Mouse (Mus musculus): ENCODE measurements around the gene Epb41.

The Epb41 gene

GRCm38 (mm10) chr4:131918711-131919500, 156.2 kb downstream of the Epb41 start:
- no peak for DNase-seq

- no peak for DNase-seq
Observed at GRCm38 (mm10) chr4:131918026-131918533, 157.0 kb downstream of the Epb41 start.

- DNase-seq: no peak
Observed at GRCm38 (mm10) chr4:131917010-131917555, 158.0 kb downstream of the Epb41 start.

GRCm38 (mm10) chr4:131916425-131916824, 158.7 kb downstream of the Epb41 start:
- peak; percentile 72 for DNase-seq

GRCm38 (mm10) chr4:131915821-131916328, 159.2 kb downstream of the Epb41 start:
- no peak for DNase-seq

GRCm38 (mm10) chr4:131914891-131915469, 160.1 kb downstream of the Epb41 start:
- DNase-seq: no peak

- no peak for DNase-seq
Observed at GRCm38 (mm10) chr4:131914046-131914643, 161.0 kb downstream of the Epb41 start.

GRCm38 (mm10) chr4:131913526-131913925, 161.6 kb downstream of the Epb41 start:
- no peak for DNase-seq

- DNase-seq: no peak
Observed at GRCm38 (mm10) chr4:131911521-131911920, 163.6 kb downstream of the Epb41 start.

GRCm38 (mm10) chr4:131910237-131910994, 164.7 kb downstream of the Epb41 start:
- no peak for DNase-seq

- DNase-seq: no peak
Observed at GRCm38 (mm10) chr4:131907912-131908311, 167.2 kb downstream of the Epb41 start.

GRCm38 (mm10) chr4:131906423-131906822, 168.7 kb downstream of the Epb41 start:
- no peak for DNase-seq

- DNase-seq: peak; percentile 62
Observed at GRCm38 (mm10) chr4:131904478-131904877, 170.6 kb downstream of the Epb41 start.

- no peak for DNase-seq
Observed at GRCm38 (mm10) chr4:131901090-131901489, 174.0 kb downstream of the Epb41 start.

GRCm38 (mm10) chr4:131899180-131899554, 176.0 kb downstream of the Epb41 start:
- no peak for DNase-seq

GRCm38 (mm10) chr4:131898503-131899179, 176.5 kb downstream of the Epb41 start:
- DNase-seq: no peak

- DNase-seq: no peak
Observed at GRCm38 (mm10) chr4:131897787-131898186, 177.3 kb downstream of the Epb41 start.

GRCm38 (mm10) chr4:131897109-131897508, 178.0 kb downstream of the Epb41 start:
- no peak for DNase-seq

- no peak for DNase-seq
Observed at GRCm38 (mm10) chr4:131890692-131891091, 184.4 kb downstream of the Epb41 start.

GRCm38 (mm10) chr4:131888564-131888963, 186.6 kb downstream of the Epb41 start:
- DNase-seq: no peak

- no peak for DNase-seq
Observed at GRCm38 (mm10) chr4:131885376-131885775, 189.7 kb downstream of the Epb41 start.

GRCm38 (mm10) chr4:131883571-131883970, 191.6 kb downstream of the Epb41 start:
- DNase-seq: no peak
